Mouse (Mus musculus): Measurements from ENCODE around the gene Plxna4.

GRCm38 (mm10) chr6:32330034-32330795 is 257.8 kb downstream of the Plxna4 start:
- TF ChIP-seq CTCF (IDR thresholded peaks at IDR 0.05; ENCODE audit: low read depth, low read length) (no peak), POLR2A (IDR thresholded peaks at IDR 0.05; ENCODE audit: borderline replicate concordance, low read depth, low read length) (no peak)
